Mouse (Mus musculus): Measurements from ENCODE around the gene Clmp.

DNA sequence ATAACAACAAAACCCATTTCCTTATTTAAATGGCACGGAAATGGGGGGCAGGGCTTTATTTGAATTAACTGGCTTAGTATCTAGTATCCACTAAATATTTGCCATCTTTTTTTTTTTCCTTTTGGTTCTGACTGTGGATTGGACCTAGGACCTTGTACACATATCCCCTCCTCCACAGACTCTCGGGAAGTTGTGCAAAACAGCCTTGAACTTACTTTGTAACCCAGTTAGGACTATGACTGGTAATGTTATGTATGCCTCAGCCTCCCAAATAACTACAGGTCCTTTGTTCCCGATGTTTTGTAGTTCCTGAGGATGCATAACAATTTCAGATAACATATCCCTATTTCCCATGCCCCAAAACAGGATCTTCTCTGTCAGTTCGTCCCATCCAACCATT lies 88.1 kb downstream of the Clmp start:
- TF ChIP-seq CTCF (IDR thresholded peaks at IDR 0.05; ENCODE audit: extremely low read depth, insufficient read depth, insufficient read length, insufficient replicate concordance) (no peak), POLR2A (IDR thresholded peaks at IDR 0.05; ENCODE audit: low read depth, low read length) (no peak)
